Mouse (Mus musculus) testis, adult 2 months (tissue): ENCODE measurements at regions not wholly inside any gene's neighbourhood (a gene's known extent, or its start where the extent isn't known, plus 50 kb on each side); places are given as distances from the start of the nearest gene placed in this dataset.

ENCODE experiments used
- H3K27ac ChIP-seq: fragments of 200-500 bp; 2 replicates; pipeline ENCODE4 v1.5.1; 2012; ENCODE audit warnings: low read depth, low read length; ENCODE audit not compliant: control insufficient read depth, insufficient read depth
- H3K27me3 ChIP-seq: fragments of 200-500 bp; 2 replicates; pipeline ENCODE4 v1.6.1; 2012; ENCODE audit warnings: mild to moderate bottlenecking, low read length, moderate library complexity; ENCODE audit not compliant: control insufficient read depth, insufficient read depth
- H3K36me3 ChIP-seq: fragments of 200-500 bp; 2 replicates; pipeline ENCODE4 v1.6.1; 2012; ENCODE audit warnings: mild to moderate bottlenecking, low read length; ENCODE audit not compliant: control insufficient read depth, insufficient read depth
- H3K4me1 ChIP-seq: fragments of 200-500 bp; 2 replicates; pipeline ENCODE4 v1.6.1; 2012; ENCODE audit warnings: low read length; ENCODE audit not compliant: control insufficient read depth, insufficient read depth
- H3K4me3 ChIP-seq: fragments of 200-500 bp; 2 replicates; pipeline ENCODE4 v1.5.1; 2012; ENCODE audit warnings: low read depth, mild to moderate bottlenecking, low read length, moderate library complexity, mixed read lengths; ENCODE audit not compliant: control insufficient read depth
- CTCF ChIP-seq: fragments of 200-500 bp; IDR thresholded peaks from 2 replicates; pipeline ENCODE4 v1.5.1; 2012; ENCODE audit warnings: low read depth, mild to moderate bottlenecking, inconsistent platforms, low read length, moderate library complexity; ENCODE audit not compliant: control insufficient read depth, insufficient read depth, insufficient replicate concordance
- POLR2A ChIP-seq: fragments of 200-500 bp; IDR thresholded peaks from 2 replicates; pipeline ENCODE4 v1.6.1; 2012; ENCODE audit warnings: low read depth, mild to moderate bottlenecking, inconsistent platforms, low read length, moderate library complexity; ENCODE audit not compliant: control insufficient read depth

DNA sequence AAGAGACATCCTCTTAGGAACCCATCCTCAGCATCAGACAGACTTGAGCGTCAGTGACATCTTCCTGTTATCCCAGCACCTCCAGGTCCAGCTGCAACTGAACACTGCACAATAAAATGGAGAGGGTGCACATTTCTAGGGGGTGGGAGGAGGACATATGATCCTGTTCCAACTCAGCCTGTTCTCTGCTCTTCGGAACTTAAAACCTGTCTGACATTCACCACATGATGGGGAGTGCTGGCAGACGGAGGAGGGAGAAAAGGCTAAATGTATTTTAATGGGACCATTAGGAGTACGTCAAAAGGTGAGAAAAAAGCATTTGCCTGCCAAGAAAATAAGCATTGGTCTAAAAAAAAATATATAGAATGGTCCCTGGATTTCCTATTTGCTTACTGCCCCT, 212.4 kb upstream of the Jarid2 start:
- no peaks in the 10 kb centered on the region for H3K27me3 ChIP-seq
- TF ChIP-seq POLR2A (no peak), CTCF (no peak)
- H3K27ac ChIP-seq = no peak overlapping the region
- no peak overlapping the region for H3K4me3 ChIP-seq
- no peaks in the 10 kb centered on the region for H3K36me3 ChIP-seq
- no peaks in the 10 kb centered on the region for H3K4me1 ChIP-seq

- TF ChIP-seq CTCF (no peak), POLR2A (no peak)
- no peak overlapping the region for H3K27ac ChIP-seq
- no peaks in the 10 kb centered on the region for H3K4me1 ChIP-seq
- no peak overlapping the region for H3K4me3 ChIP-seq
- no peaks in the 10 kb centered on the region for H3K27me3 ChIP-seq
- no peaks in the 10 kb centered on the region for H3K36me3 ChIP-seq
Observed at GRCm38 (mm10) chr13:44517312-44517711, 212.0 kb upstream of the Jarid2 start.

GRCm38 (mm10) chr13:44518215-44518614, 211.1 kb upstream of the Jarid2 start:
- Histone ChIP-seq H3K36me3 (no peaks in the 10 kb centered on the region), H3K4me1 (no peaks in the 10 kb centered on the region), H3K4me3 (no peak overlapping the region), H3K27me3 (no peaks in the 10 kb centered on the region), H3K27ac (no peak overlapping the region)
- no peak for TF ChIP-seq POLR2A

- Histone ChIP-seq H3K4me1 (no peaks in the 10 kb centered on the region), H3K36me3 (no peaks in the 10 kb centered on the region), H3K4me3 (no peak overlapping the region), H3K27me3 (no peaks in the 10 kb centered on the region), H3K27ac (no peak overlapping the region)
- no peak for TF ChIP-seq CTCF
- TF ChIP-seq POLR2A = no peak
Observed at GRCm38 (mm10) chr13:44523516-44523915, 205.8 kb upstream of the Jarid2 start.

- H3K27ac ChIP-seq = no peak overlapping the region
- no peaks in the 10 kb centered on the region for H3K27me3 ChIP-seq
- H3K36me3 ChIP-seq = no peaks in the 10 kb centered on the region
- TF ChIP-seq POLR2A (no peak), CTCF (no peak)
- no peaks in the 10 kb centered on the region for H3K4me1 ChIP-seq
- H3K4me3 ChIP-seq = no peak overlapping the region
Observed at GRCm38 (mm10) chr13:44530867-44531564, 198.3 kb upstream of the Jarid2 start.

- H3K4me1 ChIP-seq = no peaks in the 10 kb centered on the region
- TF ChIP-seq CTCF (no peak), POLR2A (no peak)
- H3K36me3 ChIP-seq = no peaks in the 10 kb centered on the region
- no peaks in the 10 kb centered on the region for H3K27me3 ChIP-seq
- no peak overlapping the region for H3K4me3 ChIP-seq
- H3K27ac ChIP-seq = no peak overlapping the region
Observed at GRCm38 (mm10) chr13:44532631-44533180, 196.6 kb upstream of the Jarid2 start.

DNA sequence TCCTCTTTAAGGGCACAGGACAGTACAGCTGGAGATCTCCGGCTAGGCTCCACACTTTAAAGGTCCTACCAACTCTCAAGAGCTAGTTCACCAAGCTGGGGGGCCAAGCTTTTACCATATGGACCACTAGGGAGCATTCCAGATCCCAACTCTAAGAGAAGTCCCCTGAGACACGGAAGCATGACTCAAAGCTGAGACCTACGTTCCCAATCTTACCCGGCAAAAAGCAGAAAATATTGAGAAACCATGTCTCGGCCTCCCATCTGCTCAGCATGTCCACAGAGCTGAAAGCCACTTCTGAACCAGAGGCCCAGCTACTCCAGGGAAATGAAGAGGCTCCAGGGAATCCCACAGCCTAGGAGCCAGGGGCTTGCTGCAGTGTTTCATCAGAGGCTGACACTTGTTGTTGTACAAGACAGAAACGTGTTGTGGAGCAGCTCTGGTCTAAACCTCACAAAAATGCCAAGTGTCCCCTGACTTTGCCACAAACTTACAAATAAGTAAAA, 194.6 kb upstream of the Jarid2 start:
- Histone ChIP-seq H3K27ac (no peak overlapping the region), H3K4me3 (no peak overlapping the region), H3K27me3 (no peaks in the 10 kb centered on the region), H3K36me3 (no peaks in the 10 kb centered on the region), H3K4me1 (no peaks in the 10 kb centered on the region)
- TF ChIP-seq CTCF = no peak
- TF ChIP-seq POLR2A = no peak

GRCm38 (mm10) chr13:44535441-44535840, 193.8 kb upstream of the Jarid2 start:
- H3K4me1 ChIP-seq = no peaks in the 10 kb centered on the region
- H3K4me3 ChIP-seq = no peak overlapping the region
- no peaks in the 10 kb centered on the region for H3K36me3 ChIP-seq
- H3K27me3 ChIP-seq = no peaks in the 10 kb centered on the region
- no peak overlapping the region for H3K27ac ChIP-seq
- TF ChIP-seq POLR2A (no peak), CTCF (no peak)
